ENCODE assay signal across 8 mouse cellular contexts in the genomic region with DNA sequence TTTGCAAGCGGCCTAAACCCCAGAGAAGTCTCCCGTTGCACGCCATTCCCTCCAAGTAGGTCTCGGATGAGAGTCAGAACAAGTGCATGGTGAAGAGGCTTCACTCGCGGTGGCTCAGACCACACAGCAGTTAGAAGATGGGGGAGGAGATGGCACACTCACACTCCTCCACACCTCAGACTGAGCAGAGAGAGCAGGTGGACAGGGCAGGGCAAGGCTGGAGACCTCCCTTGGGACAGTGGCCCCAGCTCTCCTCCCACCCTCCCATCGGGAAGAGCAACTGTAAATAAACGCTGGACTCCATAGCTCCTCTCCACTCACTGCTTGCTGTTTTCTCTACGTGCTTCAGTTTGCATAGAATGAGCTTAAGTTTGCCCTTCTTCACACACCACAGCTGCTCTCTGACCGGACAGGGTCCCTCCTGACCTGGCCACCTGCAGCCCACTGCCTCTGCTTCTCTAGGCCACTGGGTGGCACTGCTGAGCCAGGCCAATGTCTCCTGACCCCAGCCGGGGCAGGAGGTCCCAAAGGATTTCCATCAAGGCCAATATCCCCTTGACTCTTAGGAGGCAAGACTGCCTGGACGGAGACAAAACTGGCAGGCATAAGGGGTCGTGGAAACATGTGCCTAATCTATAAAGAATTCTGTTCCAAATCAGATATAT. TPM values are rescaled to one million over a fixed set of nuclear protein-coding genes. Genes with fewer than 3 reads are reported as not detected.
DNase-seq lines count a peak whose midpoint lies in the region; ATAC-seq lines count a peak whose summit lies in the region.

No protein-coding gene starts in this region.

- peak; percentile 79 for DNase-seq in intestine, embryonic 14.5 days (ENCODE audit: low spot score)
- peak; percentile 58 for DNase-seq in adrenal gland, adult 2 months
- DNase-seq in embryo, embryonic 11.5 days (ENCODE audit: low read depth, low spot score), result peak; percentile 51
- peak; percentile 72 for DNase-seq in hindbrain, embryonic 10.5 days (ENCODE audit: low spot score)
- peak; percentile 76 for DNase-seq in midbrain, embryonic 14.5 days
- peak; percentile 39 for DNase-seq in testis, postnatal 14 days (ENCODE audit: low spot score)

- 52% methylated on average over 13 of the region's 13 CpGs for WGBS in intestine, embryonic 14.5 days
- WGBS in intestine, embryonic 15.5 days, result 55% methylated on average over 13 of the region's 13 CpGs
- WGBS in hindbrain, embryonic 10.5 days, result 56% methylated on average over 13 of the region's 13 CpGs
- 54% methylated on average over 13 of the region's 13 CpGs for WGBS in limb, embryonic 13.5 days
- 53% methylated on average over 13 of the region's 13 CpGs for WGBS in midbrain, embryonic 14.5 days

- peaks cover 32% of the 10 kb centered on the region for H3K36me3 ChIP-seq in intestine, embryonic 14.5 days (ENCODE audit: control insufficient read depth, insufficient read depth, low read length)
- peaks cover 13% of the 10 kb centered on the region for H3K36me3 ChIP-seq in intestine, embryonic 15.5 days
- peaks cover 38% of the 10 kb centered on the region for H3K36me3 ChIP-seq in hindbrain, embryonic 10.5 days
- peaks cover 45% of the 10 kb centered on the region for H3K36me3 ChIP-seq in limb, embryonic 13.5 days
- H3K36me3 ChIP-seq in midbrain, embryonic 14.5 days (ENCODE audit: control insufficient read depth, insufficient read depth, low read length), result peaks cover 53% of the 10 kb centered on the region

- H3K9ac ChIP-seq in intestine, embryonic 14.5 days (ENCODE audit: low read length), result no peak overlapping the region
- H3K9ac ChIP-seq in intestine, embryonic 15.5 days, result no peak overlapping the region
- no peak overlapping the region for H3K9ac ChIP-seq in limb, embryonic 13.5 days
- H3K9ac ChIP-seq in midbrain, embryonic 14.5 days (replicated peaks; ENCODE audit: low read length), result no peak overlapping the region

- no peaks in the 10 kb centered on the region for H3K9me3 ChIP-seq in intestine, embryonic 14.5 days (ENCODE audit: control insufficient read depth, low read length)
- no peaks in the 10 kb centered on the region for H3K9me3 ChIP-seq in intestine, embryonic 15.5 days
- H3K9me3 ChIP-seq in hindbrain, embryonic 10.5 days, result no peaks in the 10 kb centered on the region
- H3K9me3 ChIP-seq in limb, embryonic 13.5 days, result no peaks in the 10 kb centered on the region
- no peaks in the 10 kb centered on the region for H3K9me3 ChIP-seq in midbrain, embryonic 14.5 days (ENCODE audit: control insufficient read depth, low read length)

- H3K27ac ChIP-seq in intestine, embryonic 14.5 days (ENCODE audit: low read depth), result no peak overlapping the region
- H3K27ac ChIP-seq in intestine, embryonic 15.5 days, result no peak overlapping the region
- H3K27ac ChIP-seq in hindbrain, embryonic 10.5 days, result no peak overlapping the region
- no peak overlapping the region for H3K27ac ChIP-seq in limb, embryonic 13.5 days
- no peak overlapping the region for H3K27ac ChIP-seq in midbrain, embryonic 14.5 days (replicated peaks; ENCODE audit: low read depth, low read length)

- H3K4me2 ChIP-seq in intestine, embryonic 14.5 days (ENCODE audit: low read length), result no peak overlapping the region
- H3K4me2 ChIP-seq in intestine, embryonic 15.5 days (replicated peaks), result no peak overlapping the region
- H3K4me2 ChIP-seq in limb, embryonic 13.5 days (replicated peaks), result no peak overlapping the region
- H3K4me2 ChIP-seq in midbrain, embryonic 14.5 days (ENCODE audit: low read length), result no peak overlapping the region

- H3K4me1 ChIP-seq in intestine, embryonic 14.5 days (replicated peaks; ENCODE audit: control insufficient read depth, insufficient read depth, low read length), result peaks cover 13% of the 10 kb centered on the region
- peaks cover 33% of the 10 kb centered on the region for H3K4me1 ChIP-seq in intestine, embryonic 15.5 days (replicated peaks)
- H3K4me1 ChIP-seq in hindbrain, embryonic 10.5 days (replicated peaks), result peaks cover 10% of the 10 kb centered on the region
- no peaks in the 10 kb centered on the region for H3K4me1 ChIP-seq in limb, embryonic 13.5 days
- no peaks in the 10 kb centered on the region for H3K4me1 ChIP-seq in midbrain, embryonic 14.5 days (ENCODE audit: control insufficient read depth, insufficient read depth, low read length)

- H3K27me3 ChIP-seq in intestine, embryonic 14.5 days (replicated peaks; ENCODE audit: control insufficient read depth, insufficient read depth, low read length), result no peaks in the 10 kb centered on the region
- H3K27me3 ChIP-seq in intestine, embryonic 15.5 days (replicated peaks), result no peaks in the 10 kb centered on the region
- no peaks in the 10 kb centered on the region for H3K27me3 ChIP-seq in hindbrain, embryonic 10.5 days (ENCODE audit: insufficient read depth, poor library complexity, severe bottlenecking)
- no peaks in the 10 kb centered on the region for H3K27me3 ChIP-seq in limb, embryonic 13.5 days
- no peaks in the 10 kb centered on the region for H3K27me3 ChIP-seq in midbrain, embryonic 14.5 days (ENCODE audit: control insufficient read depth, insufficient read depth, low read length)

- peak; percentile 44; the same call in 1 of the 2 replicates for ATAC-seq in intestine, embryonic 14.5 days (replicated peaks; ENCODE audit: low FRiP score, low TSS enrichment, low read depth)
- ATAC-seq in intestine, embryonic 15.5 days, result no peak; the same call in 1 of the 2 replicates
- 0 out of 2 replicates have a peak, but pooled peaks have one; percentile 24 for ATAC-seq in limb, embryonic 13.5 days (ENCODE audit: low FRiP score, low read depth)
- no peak; the same call in 1 of the 2 replicates for ATAC-seq in midbrain, embryonic 14.5 days (ENCODE audit: low FRiP score, low TSS enrichment)

- H3K4me3 ChIP-seq in intestine, embryonic 14.5 days (ENCODE audit: low read depth, low read length), result no peak overlapping the region
- H3K4me3 ChIP-seq in intestine, embryonic 15.5 days (replicated peaks), result no peak overlapping the region
- H3K4me3 ChIP-seq in hindbrain, embryonic 10.5 days, result no peak overlapping the region
- no peak overlapping the region for H3K4me3 ChIP-seq in limb, embryonic 13.5 days
- no peak overlapping the region for H3K4me3 ChIP-seq in midbrain, embryonic 14.5 days (replicated peaks; ENCODE audit: low read depth, low read length)

RNA-seq across cellular contexts. Expression of gene Atp2a3, which starts 34.6 kb away (rescaled TPM):
- 17.4 and 21.4 TPM in 2 replicates for polyA plus RNA-seq in intestine, embryonic 14.5 days (2014; fragmentation: Nextera tagmentation; extraction: Ambion mirVana)
- polyA plus RNA-seq in intestine, embryonic 15.5 days (2015; fragmentation: Nextera tagmentation; extraction: Ambion mirVana), result 23.5 and 25.5 TPM in 2 replicates
- total RNA-seq in adrenal gland, adult 2 months (2021), result 10 to 100 TPM in 1 of 2 experiments, 1 to 10 TPM in 1; 7.2 to 11.6 TPM
- 11.3 and 11.9 TPM in 2 replicates for polyA plus RNA-seq in adrenal gland, adult 2 months (2012; rRNA removed)
- 1.4 and 1.6 TPM in 2 replicates for polyA plus RNA-seq in hindbrain, embryonic 10.5 days (2016; fragmentation: Nextera tagmentation; extraction: Ambion mirVana)
- polyA plus RNA-seq in limb, embryonic 13.5 days (2015; fragmentation: Nextera tagmentation; extraction: Ambion mirVana), result 0.96 and 1.3 TPM in 2 replicates
- polyA plus RNA-seq in midbrain, embryonic 14.5 days (2014; fragmentation: Nextera tagmentation; extraction: Ambion mirVana), result 0.55 and 0.91 TPM in 2 replicates

Comparison
In these comparisons a context has a peak if more than half of its experiments do, and no peak if none do; other contexts are left out.
1. ATAC-seq: peak in intestine, embryonic 14.5 days (single experiment) and limb, embryonic 13.5 days (single experiment); none in intestine, embryonic 15.5 days (single experiment) and midbrain, embryonic 14.5 days (single experiment).
2. Peak in every context shown above with its lines, with median percentiles within 50 percentile points of each other: DNase-seq.